Mouse (Mus musculus): ENCODE data around the gene Gm43517. TPM values are rescaled to one million over a fixed set of nuclear protein-coding genes. Genes with fewer than 3 reads are reported as not detected.

Gene Gm43517
- total and polyA plus RNA-seq, 2 experiments from 2014 or later: not detected

GRCm38 (mm10) chr12:49392041-49392390 is 7.0 kb downstream of the Gm43517 start:
- WGBS: 4% methylated on average over 10 of the region's 10 CpGs
- Histone ChIP-seq H3K4me2 (ENCODE audit: low read depth, low read length) (no peak overlapping the region), H3K9ac (replicated peaks; ENCODE audit: low read depth, low read length) (no peak overlapping the region), H3K9me3 (replicated peaks; ENCODE audit: control insufficient read depth, low read length) (no peaks in the 10 kb centered on the region), H3K27me3 (ENCODE audit: control insufficient read depth, insufficient read depth, low read length) (peaks cover 81% of the 10 kb centered on the region), H3K27ac (ENCODE audit: low read depth) (no peak overlapping the region), H3K4me1 (ENCODE audit: control insufficient read depth, insufficient read depth) (no peaks in the 10 kb centered on the region), H3K4me3 (ENCODE audit: low read depth, low read length) (no peak overlapping the region; the same call in 1 of the 2 replicates), H3K36me3 (replicated peaks; ENCODE audit: control insufficient read depth, insufficient read depth, low read length) (no peaks in the 10 kb centered on the region)
- TF ChIP-seq CTCF (IDR thresholded peaks at IDR 0.05; ENCODE audit: low read depth) (no peak), EP300 (IDR thresholded peaks at IDR 0.05; ENCODE audit: low read depth) (no peak)
- ATAC-seq (ENCODE audit: insufficient read depth, low read depth) (no peak), DNase-seq (ENCODE audit: low spot score) (no peak)

- Histone ChIP-seq H3K27ac (ENCODE audit: low read depth) (no peak overlapping the region), H3K4me3 (ENCODE audit: low read depth, low read length) (no peak overlapping the region), H3K9me3 (replicated peaks; ENCODE audit: control insufficient read depth, low read length) (no peaks in the 10 kb centered on the region), H3K4me1 (ENCODE audit: control insufficient read depth, insufficient read depth) (no peaks in the 10 kb centered on the region), H3K4me2 (ENCODE audit: low read depth, low read length) (no peak overlapping the region), H3K9ac (replicated peaks; ENCODE audit: low read depth, low read length) (no peak overlapping the region), H3K36me3 (replicated peaks; ENCODE audit: control insufficient read depth, insufficient read depth, low read length) (no peaks in the 10 kb centered on the region), H3K27me3 (ENCODE audit: control insufficient read depth, insufficient read depth, low read length) (peaks cover 86% of the 10 kb centered on the region)
- no peak for TF ChIP-seq CTCF (IDR thresholded peaks at IDR 0.05; ENCODE audit: low read depth)
- no peak for TF ChIP-seq EP300 (IDR thresholded peaks at IDR 0.05; ENCODE audit: low read depth)
- DNase-seq (ENCODE audit: low spot score) (no peak), ATAC-seq (ENCODE audit: insufficient read depth, low read depth) (no peak)
- 7% methylated on average over 5 of the region's 5 CpGs for WGBS
Observed at GRCm38 (mm10) chr12:49392876-49393275, 7.9 kb downstream of the Gm43517 start.

DNA sequence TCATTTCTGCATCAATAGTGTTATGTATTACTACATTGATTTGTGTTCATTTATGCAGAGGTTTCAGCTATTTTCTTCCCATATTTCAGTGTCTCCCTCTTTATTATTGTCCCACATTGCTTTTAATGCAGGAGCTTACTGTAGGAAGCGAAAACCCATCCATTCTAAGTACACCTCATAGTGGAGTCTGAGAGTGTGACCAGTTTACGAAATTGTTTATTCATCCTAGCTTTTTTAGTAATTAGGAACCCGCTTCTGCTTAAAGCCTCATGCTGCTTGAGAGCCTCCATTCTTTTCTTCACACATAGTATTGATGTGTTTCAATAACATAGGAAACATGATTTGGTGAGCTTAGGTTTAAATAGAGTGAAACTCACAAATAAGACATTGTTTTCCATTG is 8.7 kb downstream of the Gm43517 start:
- 14% methylated on average over 3 of the region's 3 CpGs for WGBS
- Histone ChIP-seq H3K36me3 (replicated peaks; ENCODE audit: control insufficient read depth, insufficient read depth, low read length) (no peaks in the 10 kb centered on the region), H3K27ac (ENCODE audit: low read depth) (no peak overlapping the region), H3K4me1 (ENCODE audit: control insufficient read depth, insufficient read depth) (no peaks in the 10 kb centered on the region), H3K9ac (replicated peaks; ENCODE audit: low read depth, low read length) (no peak overlapping the region), H3K27me3 (ENCODE audit: control insufficient read depth, insufficient read depth, low read length) (peaks cover 88% of the 10 kb centered on the region), H3K4me3 (ENCODE audit: low read depth, low read length) (no peak overlapping the region), H3K4me2 (ENCODE audit: low read depth, low read length) (no peak overlapping the region), H3K9me3 (replicated peaks; ENCODE audit: control insufficient read depth, low read length) (no peaks in the 10 kb centered on the region)
- ATAC-seq (ENCODE audit: insufficient read depth, low read depth) (no peak), DNase-seq (ENCODE audit: low spot score) (no peak)
- TF ChIP-seq EP300 (IDR thresholded peaks at IDR 0.05; ENCODE audit: low read depth) (no peak), CTCF (IDR thresholded peaks at IDR 0.05; ENCODE audit: low read depth) (no peak)

DNA sequence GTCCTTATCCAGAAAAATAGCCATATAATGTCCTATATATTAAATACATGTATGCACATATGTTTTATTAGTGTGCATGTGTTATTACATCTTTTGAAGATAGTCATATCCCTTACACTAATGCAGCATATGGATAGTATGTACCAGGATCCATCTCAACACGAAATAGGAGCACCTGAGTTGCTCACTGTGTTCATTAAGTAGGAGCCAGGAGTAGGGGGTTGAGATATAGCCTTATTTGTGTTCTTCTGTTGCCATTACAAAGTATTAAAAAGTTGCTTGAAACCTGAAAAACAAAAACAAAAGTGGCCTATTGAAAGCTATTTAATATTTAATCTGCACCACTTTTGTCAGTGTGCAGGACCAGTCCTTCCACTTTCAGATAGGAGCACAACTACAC is 9.2 kb downstream of the Gm43517 start:
- Histone ChIP-seq H3K9ac (replicated peaks; ENCODE audit: low read depth, low read length) (no peak overlapping the region), H3K9me3 (replicated peaks; ENCODE audit: control insufficient read depth, low read length) (no peaks in the 10 kb centered on the region), H3K4me1 (ENCODE audit: control insufficient read depth, insufficient read depth) (no peaks in the 10 kb centered on the region), H3K4me2 (ENCODE audit: low read depth, low read length) (no peak overlapping the region), H3K27me3 (ENCODE audit: control insufficient read depth, insufficient read depth, low read length) (peaks cover 89% of the 10 kb centered on the region), H3K27ac (ENCODE audit: low read depth) (no peak overlapping the region), H3K4me3 (ENCODE audit: low read depth, low read length) (no peak overlapping the region), H3K36me3 (replicated peaks; ENCODE audit: control insufficient read depth, insufficient read depth, low read length) (no peaks in the 10 kb centered on the region)
- TF ChIP-seq EP300 (IDR thresholded peaks at IDR 0.05; ENCODE audit: low read depth): no peak
- no peak for TF ChIP-seq CTCF (IDR thresholded peaks at IDR 0.05; ENCODE audit: low read depth)
- WGBS: 8% methylated on average over 1 of the region's 1 CpGs
- DNase-seq (ENCODE audit: low spot score) (no peak), ATAC-seq (ENCODE audit: insufficient read depth, low read depth) (no peak)

GRCm38 (mm10) chr12:49394836-49395235 is 9.9 kb downstream of the Gm43517 start:
- no peak for TF ChIP-seq CTCF (IDR thresholded peaks at IDR 0.05; ENCODE audit: low read depth)
- TF ChIP-seq EP300 (IDR thresholded peaks at IDR 0.05; ENCODE audit: low read depth): no peak
- Histone ChIP-seq H3K4me3 (ENCODE audit: low read depth, low read length) (no peak overlapping the region), H3K27ac (ENCODE audit: low read depth) (no peak overlapping the region), H3K9ac (replicated peaks; ENCODE audit: low read depth, low read length) (no peak overlapping the region), H3K27me3 (ENCODE audit: control insufficient read depth, insufficient read depth, low read length) (peaks cover 87% of the 10 kb centered on the region), H3K36me3 (replicated peaks; ENCODE audit: control insufficient read depth, insufficient read depth, low read length) (no peaks in the 10 kb centered on the region), H3K9me3 (replicated peaks; ENCODE audit: control insufficient read depth, low read length) (no peaks in the 10 kb centered on the region), H3K4me1 (ENCODE audit: control insufficient read depth, insufficient read depth) (no peaks in the 10 kb centered on the region), H3K4me2 (ENCODE audit: low read depth, low read length) (no peak overlapping the region)
- DNase-seq (ENCODE audit: low spot score) (no peak), ATAC-seq (ENCODE audit: insufficient read depth, low read depth) (no peak)
- 1% methylated on average over 17 of the region's 17 CpGs for WGBS

GRCm38 (mm10) chr12:49395969-49396368 is 11.0 kb downstream of the Gm43517 start:
- TF ChIP-seq CTCF (IDR thresholded peaks at IDR 0.05; ENCODE audit: low read depth): no peak
- no peak for TF ChIP-seq EP300 (IDR thresholded peaks at IDR 0.05; ENCODE audit: low read depth)
- no peak overlapping the region for H3K4me2 ChIP-seq (ENCODE audit: low read depth, low read length)
- DNase-seq (ENCODE audit: low spot score) (no peak), ATAC-seq (ENCODE audit: insufficient read depth, low read depth) (no peak)
- 15% methylated on average over 2 of the region's 2 CpGs for WGBS
- H3K27ac ChIP-seq (ENCODE audit: low read depth): no peak overlapping the region
- H3K9me3 ChIP-seq (replicated peaks; ENCODE audit: control insufficient read depth, low read length): no peaks in the 10 kb centered on the region
- no peaks in the 10 kb centered on the region for H3K4me1 ChIP-seq (ENCODE audit: control insufficient read depth, insufficient read depth)
- no peaks in the 10 kb centered on the region for H3K36me3 ChIP-seq (replicated peaks; ENCODE audit: control insufficient read depth, insufficient read depth, low read length)
- H3K9ac ChIP-seq (replicated peaks; ENCODE audit: low read depth, low read length): no peak overlapping the region
- H3K27me3 ChIP-seq (ENCODE audit: control insufficient read depth, insufficient read depth, low read length): peaks cover 87% of the 10 kb centered on the region
- H3K4me3 ChIP-seq (ENCODE audit: low read depth, low read length): no peak overlapping the region

Data from heart, postnatal 0 days (tissue).